Mouse (Mus musculus) liver, embryonic 13.5 days (tissue): ENCODE data around the gene Ifit3. TPM values are rescaled to one million over a fixed set of nuclear protein-coding genes. Genes with fewer than 3 reads are reported as not detected.
"Not testable (repeated sequence)": the region's sequence is repeated elsewhere in the genome, so short reads cannot be mapped to it uniquely, and the experiment has no call there.

Source experiments
- ATAC-seq: fragments of 200-750 bp; cut with Nextera tagmentation; 2 replicates; pipeline ENCODE4 v1.8.0; 2017; ENCODE audit warnings: low read depth, mild to moderate bottlenecking, moderate number of reproducible peaks, moderate library complexity
- DNase-seq: peaks from one replicate; pipeline ENCODE4 v3.0.0; 2022
- H3K27ac ChIP-seq: fragments of 300-500 bp; sonication (generic); 2 replicates; pipeline ENCODE4 v1.5.1; 2015; ENCODE audit warnings: moderate library complexity, mild to moderate bottlenecking, inconsistent platforms
- H3K27me3 ChIP-seq: fragments of 300-500 bp; sonication (generic); 2 replicates; pipeline ENCODE4 v1.6.1; 2015; ENCODE audit warnings: mild to moderate bottlenecking, inconsistent platforms
- H3K36me3 ChIP-seq: fragments of 300-500 bp; sonication (generic); 2 replicates; pipeline ENCODE4 v1.6.1; 2015; ENCODE audit warnings: mild to moderate bottlenecking, inconsistent platforms
- H3K4me1 ChIP-seq: fragments of 300-500 bp; sonication (generic); replicated peaks from 2 replicates; pipeline ENCODE4 v1.6.1; 2015; ENCODE audit warnings: inconsistent platforms
- H3K4me2 ChIP-seq: fragments of 300-500 bp; sonication (generic); 2 replicates; pipeline ENCODE4 v1.6.1; 2015; ENCODE audit warnings: inconsistent platforms, mild to moderate bottlenecking, moderate library complexity
- H3K4me3 ChIP-seq: fragments of 300-500 bp; sonication (generic); replicated peaks from 2 replicates; pipeline ENCODE4 v1.5.1; 2015; ENCODE audit warnings: mild to moderate bottlenecking, inconsistent platforms
- H3K9ac ChIP-seq: fragments of 300-500 bp; sonication (generic); 2 replicates; pipeline ENCODE4 v1.6.1; 2015; ENCODE audit warnings: mild to moderate bottlenecking, inconsistent platforms
- H3K9me3 ChIP-seq: fragments of 300-500 bp; sonication (generic); replicated peaks from 2 replicates; pipeline ENCODE4 v1.6.1; 2016; ENCODE audit warnings: inconsistent platforms
- WGBS: fragments of 180-500 bp; shearing (Covaris S2); methylation state at CpG from one replicate; pipeline ENCODE4 v1.1.7; 2015; ENCODE audit not compliant: insufficient replicate concordance; 5-methylcytosine and 5-hydroxymethylcytosine counted together
- polyA plus RNA-seq: library from polyadenylated mRNA; unstranded; fragments of >200 nt; fragmentation: Nextera tagmentation; extraction: Ambion mirVana; gene quantifications from 2 replicates; pipeline ENCODE4 v1.2.1, GENCODE M21; 2015

Gene Ifit3
- polyA plus RNA-seq, 1 experiment from 2014 or later, result 1.7 TPM

DNA sequence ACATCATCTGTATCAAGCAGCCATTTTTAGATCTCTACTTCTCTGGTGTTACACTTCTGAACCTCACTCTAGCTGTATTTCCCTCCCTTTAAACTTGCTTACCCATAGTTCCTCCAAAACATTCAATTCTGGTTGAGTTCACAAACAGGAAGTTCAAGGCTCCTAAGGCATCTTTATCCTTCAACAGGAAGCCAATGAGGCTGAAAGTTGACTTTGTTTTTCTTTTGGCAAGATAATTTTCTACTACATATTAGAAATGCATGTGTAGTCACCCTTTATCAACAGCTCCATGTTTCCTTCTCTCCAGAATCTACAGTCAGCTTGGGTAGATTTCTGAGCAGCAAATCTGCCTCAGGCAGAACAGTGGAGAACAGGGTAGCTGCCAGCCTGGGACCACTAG, 20.8 kb upstream of the Ifit3 start:
- peaks cover 7% of the 10 kb centered on the region for H3K4me1 ChIP-seq
- no peaks in the 10 kb centered on the region for H3K36me3 ChIP-seq
- ATAC-seq, result no peak
- no peaks in the 10 kb centered on the region for H3K9me3 ChIP-seq
- no peak overlapping the region for H3K4me2 ChIP-seq
- no peak overlapping the region for H3K27ac ChIP-seq
- H3K4me3 ChIP-seq, result no peak overlapping the region
- no peak overlapping the region for H3K9ac ChIP-seq
- no peak for DNase-seq
- H3K27me3 ChIP-seq, result no peaks in the 10 kb centered on the region

DNA sequence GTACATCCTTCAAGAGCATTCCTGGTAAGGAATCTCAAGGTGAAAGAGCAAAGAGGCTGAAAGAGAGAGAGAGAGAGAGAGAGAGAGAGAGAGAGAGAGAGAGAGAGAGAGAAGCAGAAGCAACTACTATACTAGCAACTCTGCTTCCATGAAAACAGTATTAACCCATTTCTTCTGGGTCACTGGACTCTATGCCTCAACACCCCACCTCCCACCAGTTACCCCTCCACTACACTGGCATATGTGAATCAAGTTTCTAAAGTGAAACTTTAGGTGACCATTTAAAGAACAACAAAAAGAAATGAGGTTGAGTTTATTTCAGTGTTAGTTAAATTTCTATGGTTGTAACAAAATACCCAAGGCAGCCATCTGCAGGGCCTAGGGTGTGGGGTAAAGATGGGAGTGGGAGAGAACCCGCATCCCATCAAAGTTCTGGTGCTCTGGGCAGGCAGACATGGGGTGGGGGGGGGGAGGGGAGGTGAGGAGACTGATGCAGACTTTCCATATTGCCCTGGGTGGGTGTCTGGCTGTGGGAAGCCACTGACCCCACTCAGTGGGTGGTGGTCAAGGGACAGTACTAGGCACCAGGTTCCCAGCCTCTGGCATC, 17.1 kb upstream of the Ifit3 start:
- Histone ChIP-seq H3K27me3 (no peaks in the 10 kb centered on the region), H3K4me3 (no peak overlapping the region), H3K9me3 (no peaks in the 10 kb centered on the region), H3K4me1 (peaks cover 7% of the 10 kb centered on the region), H3K36me3 (no peaks in the 10 kb centered on the region), H3K27ac (no peak overlapping the region), H3K9ac (no peak overlapping the region), H3K4me2 (no peak overlapping the region)
- DNase-seq, result no peak
- 53% methylated on average over 1 of the region's 1 CpGs for WGBS
- ATAC-seq, result no peak

DNA sequence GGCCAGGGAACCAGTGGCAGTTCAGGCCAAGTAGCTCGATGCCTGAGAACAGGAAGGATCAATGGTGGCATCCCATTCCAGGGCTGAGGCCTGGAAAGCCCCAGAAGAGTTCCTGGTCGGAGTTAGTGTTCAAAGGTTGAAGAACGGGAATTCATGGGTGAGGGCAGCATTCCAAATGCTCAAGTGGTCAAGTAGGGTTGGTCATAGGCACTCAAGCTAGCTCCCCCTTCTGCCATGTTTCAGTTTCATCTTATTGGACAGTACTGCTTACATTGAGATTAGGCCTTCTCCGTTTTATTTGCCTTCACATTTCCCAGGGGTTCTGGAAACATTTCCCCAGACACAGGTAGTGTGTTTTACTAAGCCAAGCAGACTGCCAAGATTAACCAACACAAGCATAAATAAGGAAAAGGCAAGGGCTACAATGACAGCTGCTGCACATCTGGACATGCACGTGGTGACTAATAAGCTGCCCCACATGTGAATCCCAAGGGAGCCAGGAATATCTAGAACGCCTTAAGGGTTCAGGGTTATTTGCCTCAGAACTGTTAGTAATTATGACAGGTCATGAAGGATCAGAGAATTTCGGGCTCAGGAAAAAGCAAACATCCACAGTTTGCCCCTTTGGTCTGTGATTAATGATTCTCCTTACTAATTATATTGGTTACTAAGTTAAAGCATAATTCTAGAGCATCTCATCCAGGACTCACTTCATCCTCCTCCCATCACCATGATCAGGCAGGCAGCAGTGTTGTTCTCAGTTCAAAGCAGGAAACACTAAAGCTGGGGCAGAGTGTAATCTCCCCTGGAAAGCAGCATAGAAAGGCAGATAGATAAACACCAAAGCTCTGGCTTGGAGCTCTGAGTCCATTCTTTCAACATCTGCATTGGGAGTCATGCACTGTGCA, 14.1 kb upstream of the Ifit3 start:
- Histone ChIP-seq H3K4me3 (no peak overlapping the region), H3K9me3 (no peaks in the 10 kb centered on the region), H3K27ac (no peak overlapping the region), H3K27me3 (no peaks in the 10 kb centered on the region), H3K4me2 (no peak overlapping the region), H3K9ac (no peak overlapping the region), H3K36me3 (no peaks in the 10 kb centered on the region), H3K4me1 (no peaks in the 10 kb centered on the region)
- no peak for DNase-seq
- WGBS, result 60% methylated on average over 7 of the region's 7 CpGs
- no peak for ATAC-seq

DNA sequence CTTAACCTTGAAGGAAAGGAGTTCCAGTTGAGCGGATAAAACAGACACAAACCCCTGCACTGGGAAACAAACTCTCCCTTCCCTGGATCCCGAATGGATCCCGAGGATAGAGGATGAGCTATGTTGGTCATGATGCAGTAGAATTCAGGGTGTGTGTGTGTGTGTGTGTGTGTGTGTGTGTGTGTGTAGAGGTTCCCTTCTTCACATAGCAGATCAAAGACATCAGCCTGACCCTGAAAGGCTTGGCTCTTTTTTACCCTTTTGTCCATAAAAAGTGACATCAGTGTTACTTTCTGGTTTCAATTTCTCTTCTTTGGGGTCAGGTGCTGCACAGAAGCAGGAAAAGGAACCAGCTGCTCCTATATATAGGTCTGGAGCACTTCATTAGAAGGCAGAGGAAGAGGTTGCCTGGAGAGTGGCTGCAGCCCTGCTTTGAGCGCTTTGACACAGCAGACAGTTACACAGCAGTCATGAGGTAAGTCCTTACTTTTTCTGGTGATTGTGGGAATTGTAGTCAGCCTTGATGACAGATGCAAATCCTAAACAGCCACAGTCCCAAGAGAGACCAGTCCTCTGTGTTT, 13.3 kb upstream of the Ifit3 start:
- no peak for ATAC-seq
- no peak for DNase-seq
- H3K27ac ChIP-seq, result no peak overlapping the region

DNA sequence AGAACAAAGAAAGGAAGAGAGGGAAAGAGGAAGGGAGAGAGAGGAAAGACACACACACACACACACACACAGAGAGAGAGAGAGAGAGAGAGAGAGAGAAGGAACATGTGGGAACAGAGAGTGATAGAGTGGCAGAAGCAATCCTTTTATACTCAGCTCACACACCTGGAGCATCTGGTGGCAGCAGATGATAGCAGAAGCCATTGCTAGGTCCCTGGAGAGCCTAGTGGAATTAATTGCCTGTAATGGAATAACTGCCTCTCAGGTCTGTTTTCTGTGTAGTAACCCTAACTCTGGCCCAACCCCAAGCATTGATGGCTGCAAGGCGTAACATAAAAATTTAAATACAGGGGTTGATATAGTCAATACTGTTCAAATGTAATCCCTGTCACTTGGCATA, 12.3 kb upstream of the Ifit3 start:
- H3K4me1 ChIP-seq, result no peaks in the 10 kb centered on the region
- 72% methylated on average over 1 of the region's 1 CpGs for WGBS
- H3K4me2 ChIP-seq, result no peak overlapping the region
- ATAC-seq (no peak), DNase-seq (no peak)
- no peak overlapping the region for H3K9ac ChIP-seq
- H3K36me3 ChIP-seq, result no peaks in the 10 kb centered on the region
- no peak overlapping the region for H3K4me3 ChIP-seq
- H3K27me3 ChIP-seq, result no peaks in the 10 kb centered on the region
- no peak overlapping the region for H3K27ac ChIP-seq
- no peaks in the 10 kb centered on the region for H3K9me3 ChIP-seq

More for the DNA sequence above, 13.3 kb upstream of the Ifit3 start:
- H3K9me3 ChIP-seq, result no peaks in the 10 kb centered on the region
- H3K36me3 ChIP-seq, result no peaks in the 10 kb centered on the region
- no peak overlapping the region for H3K4me3 ChIP-seq
- no peak overlapping the region for H3K9ac ChIP-seq
- H3K27me3 ChIP-seq, result no peaks in the 10 kb centered on the region
- no peak overlapping the region for H3K4me2 ChIP-seq
- WGBS, result 64% methylated on average over 4 of the region's 4 CpGs
- H3K4me1 ChIP-seq, result no peaks in the 10 kb centered on the region

DNA sequence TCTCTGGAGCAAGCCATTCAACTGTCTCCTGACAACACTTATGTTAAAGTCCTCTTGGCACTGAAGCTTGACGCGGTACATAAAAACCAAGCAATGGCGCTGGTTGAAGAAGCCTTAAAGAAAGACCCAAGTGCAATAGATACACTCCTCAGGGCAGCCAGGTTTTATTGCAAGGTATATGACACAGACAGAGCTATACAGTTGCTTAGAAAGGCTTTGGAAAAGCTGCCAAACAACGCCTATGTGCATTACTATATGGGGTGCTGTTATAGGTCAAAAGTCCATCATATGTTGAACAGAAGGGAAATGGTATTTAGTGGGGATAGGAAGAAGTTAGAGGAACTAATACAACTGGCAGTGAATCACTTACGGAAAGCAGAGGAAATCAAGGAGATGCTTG, 9.7 kb upstream of the Ifit3 start:
- H3K36me3 ChIP-seq, result no peaks in the 10 kb centered on the region
- no peaks in the 10 kb centered on the region for H3K4me1 ChIP-seq
- DNase-seq, result no peak
- H3K9ac ChIP-seq, result no peak overlapping the region
- no peak overlapping the region for H3K4me2 ChIP-seq
- 78% methylated on average over 5 of the region's 5 CpGs for WGBS
- no peak overlapping the region for H3K4me3 ChIP-seq
- ATAC-seq, result no peak
- H3K9me3 ChIP-seq, result no peaks in the 10 kb centered on the region
- H3K27me3 ChIP-seq, result no peaks in the 10 kb centered on the region
- H3K27ac ChIP-seq, result no peak overlapping the region

DNA sequence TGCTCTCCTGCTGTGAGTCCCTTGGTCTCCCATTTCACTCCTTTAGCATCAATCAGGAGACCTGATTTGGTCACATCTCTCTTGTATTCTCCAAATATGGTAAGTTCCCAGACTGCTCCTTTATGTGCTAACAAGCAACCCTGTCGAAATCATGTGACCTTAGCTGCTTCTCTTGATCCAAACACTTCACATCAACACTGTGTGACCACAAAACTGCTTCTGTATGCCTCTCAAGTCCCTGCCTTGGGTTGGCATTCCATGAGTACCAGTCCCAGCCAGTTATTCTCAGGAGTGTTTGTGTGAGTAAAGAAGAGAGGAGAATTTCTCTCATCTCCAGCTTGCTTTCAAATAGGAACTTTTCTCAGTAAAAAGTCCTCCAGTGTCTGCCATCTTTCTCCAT, 6.2 kb upstream of the Ifit3 start:
- DNase-seq (no peak), ATAC-seq (no peak)
- Histone ChIP-seq H3K36me3 (no peaks in the 10 kb centered on the region), H3K4me1 (no peaks in the 10 kb centered on the region), H3K27ac (no peak overlapping the region), H3K9ac (no peak overlapping the region), H3K27me3 (no peaks in the 10 kb centered on the region), H3K9me3 (no peaks in the 10 kb centered on the region), H3K4me2 (no peak overlapping the region), H3K4me3 (no peak overlapping the region)
- WGBS, result 63% methylated on average over 1 of the region's 1 CpGs

DNA sequence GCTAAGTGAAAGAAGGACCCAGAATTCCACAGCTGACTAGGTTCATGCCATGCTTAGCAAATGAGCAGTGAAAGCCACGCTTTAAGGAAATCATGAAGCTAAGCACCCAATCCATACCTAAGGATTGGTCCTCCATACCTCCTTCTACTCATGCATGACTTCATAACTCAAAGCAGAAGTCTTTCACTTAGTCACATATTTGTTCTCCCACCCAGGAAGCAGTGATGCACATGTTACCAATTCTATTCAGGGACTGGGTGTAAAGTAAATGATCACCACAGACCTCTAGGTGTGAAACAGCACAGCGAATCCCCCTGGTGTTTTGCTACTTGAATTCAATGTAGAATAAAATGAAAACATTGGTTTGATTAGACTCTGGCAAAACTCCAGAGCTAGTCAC, 635 bp upstream of the Ifit3 start:
- not testable (repeated sequence) for H3K27me3 ChIP-seq, H3K36me3 ChIP-seq, H3K27ac ChIP-seq, ATAC-seq, DNase-seq, H3K9me3 ChIP-seq, H3K4me1 ChIP-seq, H3K4me2 ChIP-seq, H3K9ac ChIP-seq, H3K4me3 ChIP-seq
- WGBS, result 64% methylated on average over 2 of the region's 2 CpGs

DNA sequence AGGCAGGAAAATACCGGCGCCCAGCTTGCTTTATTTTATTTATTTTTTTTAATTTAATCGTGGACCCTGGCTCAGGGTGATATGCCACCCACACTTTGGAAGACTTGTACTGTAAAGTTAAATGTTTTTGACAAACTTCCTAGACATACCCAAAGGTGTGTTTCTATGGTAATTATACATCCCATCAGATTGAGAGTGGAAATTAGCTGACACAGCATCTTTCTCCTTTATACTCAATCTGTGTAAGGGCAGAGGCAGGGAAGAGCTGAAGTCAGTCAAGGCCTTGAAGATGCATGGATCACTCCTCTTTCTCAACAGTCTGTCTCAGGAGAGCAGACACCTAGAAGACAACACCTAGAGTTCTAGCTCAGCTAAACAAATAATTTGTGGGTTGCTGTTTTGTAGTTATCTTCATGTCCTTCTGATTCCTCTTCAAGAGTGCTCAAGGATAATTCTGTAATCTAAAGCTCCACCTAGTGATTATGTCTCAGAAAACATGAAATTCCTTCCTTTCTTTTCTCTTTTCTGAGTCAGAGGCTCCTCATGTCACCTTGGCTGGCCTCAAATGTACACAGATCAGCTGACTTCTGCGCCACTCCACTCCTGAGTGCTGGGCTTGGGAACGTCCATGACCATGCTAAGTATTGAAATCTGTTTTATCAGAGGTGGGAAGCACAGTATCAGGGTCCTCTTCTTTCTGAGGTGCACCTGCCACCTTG, 2.6 kb downstream of the Ifit3 start:
- H3K9ac ChIP-seq, H3K27me3 ChIP-seq, H3K9me3 ChIP-seq, H3K4me2 ChIP-seq, DNase-seq, H3K4me1 ChIP-seq, H3K36me3 ChIP-seq, H3K27ac ChIP-seq, ATAC-seq, H3K4me3 ChIP-seq: not testable (repeated sequence)
- 51% methylated on average over 5 of the region's 5 CpGs for WGBS

DNA sequence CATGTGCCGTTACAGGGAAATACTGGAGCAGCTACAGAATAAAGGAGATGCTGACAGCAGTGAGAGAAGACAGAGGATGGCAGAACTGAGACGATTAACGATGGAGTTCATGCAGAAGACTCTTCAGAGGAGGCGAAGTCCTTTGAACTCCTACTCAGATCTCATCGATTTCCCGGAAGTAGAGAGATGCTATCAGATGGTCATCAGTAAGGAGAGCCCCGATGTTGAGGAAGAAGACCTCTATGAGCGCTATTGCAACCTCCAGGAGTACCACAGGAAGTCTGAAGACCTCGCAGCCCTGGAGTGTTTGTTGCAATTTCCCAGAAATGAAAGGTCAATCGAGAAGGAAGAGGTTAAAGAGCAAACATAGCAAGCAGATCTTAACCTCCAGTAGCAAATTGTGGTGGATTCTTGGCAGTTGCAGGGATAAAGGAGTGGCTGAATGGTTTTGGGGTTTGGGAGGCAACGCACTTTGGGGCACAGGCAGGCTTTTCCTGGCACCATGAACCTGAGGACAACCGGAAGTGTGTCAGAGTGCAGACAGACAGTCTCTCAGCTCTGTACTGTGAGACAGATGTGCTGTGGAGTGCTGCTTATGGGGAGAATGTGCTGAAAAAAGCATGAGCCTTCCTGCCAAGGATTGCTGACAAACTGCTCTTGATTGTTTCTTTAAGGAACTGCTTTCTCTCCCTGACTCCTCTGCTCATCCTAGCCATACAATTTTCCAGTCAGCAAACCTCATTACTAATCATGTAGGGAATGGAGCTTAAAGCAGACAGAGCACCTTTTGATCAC, 4.8 kb downstream of the Ifit3 start:
- DNase-seq, H3K4me2 ChIP-seq, H3K27me3 ChIP-seq, H3K4me1 ChIP-seq, H3K36me3 ChIP-seq, H3K9me3 ChIP-seq, H3K9ac ChIP-seq, H3K27ac ChIP-seq, H3K4me3 ChIP-seq: not testable (repeated sequence)
- 56% methylated on average over 8 of the region's 12 CpGs for WGBS
- peak; percentile 43; the same call in 1 of the 2 replicates for ATAC-seq

DNA sequence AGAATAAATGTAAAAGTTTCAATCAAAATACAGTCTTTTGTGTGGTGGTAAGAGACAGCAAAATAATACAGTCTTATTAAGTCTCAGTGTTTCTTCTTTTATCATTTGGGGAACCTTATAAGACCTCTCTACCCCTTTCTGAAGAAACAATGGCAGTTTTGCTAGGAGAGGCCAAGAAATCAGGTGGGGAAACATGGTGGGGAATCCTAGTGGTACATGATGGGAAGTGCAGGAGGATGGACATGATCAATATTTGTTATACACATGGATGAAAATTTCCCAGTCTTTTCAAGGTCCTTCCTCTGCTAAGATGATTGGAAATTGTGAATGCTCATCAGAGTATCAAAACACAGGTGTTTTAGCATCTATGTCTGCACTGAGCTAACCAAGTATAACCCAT, 5.6 kb downstream of the Ifit3 start:
- H3K4me2 ChIP-seq, result no peak overlapping the region
- H3K4me3 ChIP-seq, result no peak overlapping the region
- ATAC-seq (no peak), DNase-seq (no peak)
- no peaks in the 10 kb centered on the region for H3K36me3 ChIP-seq
- H3K9me3 ChIP-seq, result no peaks in the 10 kb centered on the region
- H3K9ac ChIP-seq, result no peak overlapping the region
- H3K27me3 ChIP-seq, result no peaks in the 10 kb centered on the region
- H3K4me1 ChIP-seq, result no peaks in the 10 kb centered on the region
- H3K27ac ChIP-seq, result no peak overlapping the region
